Mouse (Mus musculus) liver, adult 2 months (tissue): ENCODE measurements around the gene Nde1.

Source experiments
- CTCF ChIP-seq: fragments of 200-500 bp; IDR thresholded peaks from 2 replicates; pipeline ENCODE4 v1.5.1; 2011; ENCODE audit warnings: low read depth, low read length, control low read depth
- POLR2A ChIP-seq: fragments of 200-500 bp; IDR thresholded peaks from 2 replicates; pipeline ENCODE4 v1.6.1; 2011; ENCODE audit warnings: low read length, control low read depth; ENCODE audit not compliant: insufficient read depth; ENCODE audit errors: extremely low read depth

DNA sequence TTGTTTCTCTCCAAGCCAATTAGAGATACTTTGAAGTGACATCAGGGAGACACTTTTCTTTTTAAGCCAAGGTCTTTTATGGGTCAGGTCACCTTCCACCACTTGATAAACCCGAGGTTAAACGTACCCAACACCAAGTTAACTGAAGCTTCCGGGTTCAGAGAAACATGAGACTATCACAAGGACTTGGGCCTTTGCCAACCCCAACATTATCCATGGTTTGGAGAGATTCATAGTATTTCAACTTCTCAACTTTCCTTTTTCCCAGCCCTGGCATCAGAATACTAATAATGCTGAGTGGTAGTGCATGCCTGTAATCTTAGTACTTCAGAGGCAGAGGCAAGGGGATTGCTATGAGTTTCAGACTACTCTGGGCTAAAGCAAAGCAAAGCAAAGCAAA lies 79.0 kb downstream of the Nde1 start:
- TF ChIP-seq CTCF (no peak), POLR2A (no peak)
